Mouse (Mus musculus) CD8-positive naive resting alpha-beta T cell, adult 2 months (primary cell): ENCODE data around the gene B4galnt4.

Experiments
- DNase-seq, 2 experiments: peaks; one replicate each; pipeline ENCODE4 v3.0.0; 2022; ENCODE audit warnings: low read depth in 2 of 2, low spot score in 2 of 2

The B4galnt4 gene

GRCm38 (mm10) chr7:141041661-141042060 is 19.2 kb upstream of the B4galnt4 start:
- DNase-seq: no peak

GRCm38 (mm10) chr7:141042539-141042938 is 18.4 kb upstream of the B4galnt4 start:
- no peak for DNase-seq

- no peak for DNase-seq
These were observed 13.8 kb upstream of the B4galnt4 start for GRCm38 (mm10) chr7:141046931-141047580.

GRCm38 (mm10) chr7:141047581-141048225 is 13.2 kb upstream of the B4galnt4 start:
- no peak for DNase-seq

- DNase-seq: peak; percentile 82 to 85
These were observed 12.4 kb upstream of the B4galnt4 start for GRCm38 (mm10) chr7:141048226-141049218.

GRCm38 (mm10) chr7:141049326-141049725 is 11.6 kb upstream of the B4galnt4 start:
- DNase-seq: no peak

GRCm38 (mm10) chr7:141051060-141051685 is 9.7 kb upstream of the B4galnt4 start:
- DNase-seq: no peak

- no peak for DNase-seq
These were observed 8.9 kb upstream of the B4galnt4 start for GRCm38 (mm10) chr7:141052016-141052415.

GRCm38 (mm10) chr7:141052421-141052820 is 8.5 kb upstream of the B4galnt4 start:
- no peak for DNase-seq

GRCm38 (mm10) chr7:141055785-141056184 is 5.1 kb upstream of the B4galnt4 start:
- DNase-seq: no peak

- no peak for DNase-seq
These were observed 3.9 kb upstream of the B4galnt4 start for GRCm38 (mm10) chr7:141056976-141057375.

GRCm38 (mm10) chr7:141057541-141057940 is 3.4 kb upstream of the B4galnt4 start:
- DNase-seq: no peak

- peak in 1 of 2 experiments; percentile 38 for DNase-seq
These were observed 2.1 kb upstream of the B4galnt4 start for GRCm38 (mm10) chr7:141058601-141059341.

- DNase-seq: no peak
These were observed 975 bp upstream of the B4galnt4 start for GRCm38 (mm10) chr7:141059929-141060328.

- DNase-seq: no peak
These were observed 377 bp downstream of the B4galnt4 start for GRCm38 (mm10) chr7:141061269-141061692.

- DNase-seq: no peak
These were observed 1.6 kb downstream of the B4galnt4 start for GRCm38 (mm10) chr7:141062525-141062924.

GRCm38 (mm10) chr7:141063353-141063752 is 2.4 kb downstream of the B4galnt4 start:
- DNase-seq: no peak

GRCm38 (mm10) chr7:141064175-141064574 is 3.3 kb downstream of the B4galnt4 start:
- peak in 1 of 2 experiments; percentile 40 for DNase-seq

- DNase-seq: no peak
These were observed 3.7 kb downstream of the B4galnt4 start for GRCm38 (mm10) chr7:141064576-141064975.

GRCm38 (mm10) chr7:141068351-141068750 is 7.4 kb downstream of the B4galnt4 start:
- DNase-seq: no peak
